Mouse (Mus musculus): ENCODE results near the gene Ift57. TPM values are rescaled to one million over a fixed set of nuclear protein-coding genes. Genes with fewer than 3 reads are reported as not detected.
A peak's percentile ranks its signal among the peaks of the same experiment; 100 is the strongest.

Gene Ift57
- 30.6 and 30.7 TPM in 2 replicates for polyA plus RNA-seq (2016; fragmentation: Nextera tagmentation; extraction: Ambion mirVana)

- peak within 1 kb of the TSS; percentile 73 for H3K4me2 ChIP-seq
- 3% methylated on average over 53 of the region's 53 CpGs for WGBS
- no peaks in the 10 kb centered on the region for H3K9me3 ChIP-seq
- H3K4me3 ChIP-seq (replicated peaks), result peak within 1 kb of the TSS; percentile 76
- no peaks in the 10 kb centered on the region for H3K36me3 ChIP-seq
- peak; percentile 100 for ATAC-seq (ENCODE audit: insufficient number of reproducible peaks, insufficient read depth, low FRiP score, low TSS enrichment, low read depth)
- H3K27me3 ChIP-seq, result no peaks in the 10 kb centered on the region
- peak within 1 kb of the TSS; percentile 66; the same call in 1 of the 2 replicates for H3K27ac ChIP-seq
- H3K9ac ChIP-seq (replicated peaks), result peak within 1 kb of the TSS; percentile 70
- H3K4me1 ChIP-seq (replicated peaks), result 0 out of 2 replicates have a peak, but pooled peaks cover 3% of the 10 kb centered on the region
Measured at GRCm38 (mm10) chr16:49698620-49699525, at the start of gene Ift57. Gene Ift57, plus strand, starts transcription at chr16:49699233.

- ATAC-seq (ENCODE audit: insufficient number of reproducible peaks, insufficient read depth, low FRiP score, low TSS enrichment, low read depth), result no peak
- H3K27me3 ChIP-seq, result no peaks in the 10 kb centered on the region
- no peaks in the 10 kb centered on the region for H3K4me1 ChIP-seq (replicated peaks)
- H3K27ac ChIP-seq, result no peak overlapping the region
- H3K4me3 ChIP-seq (replicated peaks), result no peak overlapping the region
- H3K4me2 ChIP-seq, result no peak overlapping the region
- H3K36me3 ChIP-seq, result no peaks in the 10 kb centered on the region
- H3K9ac ChIP-seq (replicated peaks), result no peak overlapping the region
- WGBS, result 86% methylated on average over 4 of the region's 4 CpGs
- H3K9me3 ChIP-seq, result no peaks in the 10 kb centered on the region
Measured at GRCm38 (mm10) chr16:49657182-49657581, 41.9 kb upstream of the Ift57 start.

- H3K27me3 ChIP-seq, result no peaks in the 10 kb centered on the region
- no peaks in the 10 kb centered on the region for H3K36me3 ChIP-seq
- H3K9ac ChIP-seq (replicated peaks), result no peak overlapping the region
- no peak overlapping the region for H3K4me2 ChIP-seq
- no peak overlapping the region for H3K4me3 ChIP-seq (replicated peaks)
- ATAC-seq (ENCODE audit: insufficient number of reproducible peaks, insufficient read depth, low FRiP score, low TSS enrichment, low read depth), result no peak
- H3K4me1 ChIP-seq (replicated peaks), result no peaks in the 10 kb centered on the region
- H3K27ac ChIP-seq, result no peak overlapping the region
- WGBS, result 85% methylated on average over 5 of the region's 5 CpGs
- H3K9me3 ChIP-seq, result no peaks in the 10 kb centered on the region
Measured at GRCm38 (mm10) chr16:49658029-49658428, 41.0 kb upstream of the Ift57 start.

GRCm38 (mm10) chr16:49659131-49659530, 39.9 kb upstream of the Ift57 start:
- Histone ChIP-seq H3K27me3 (no peaks in the 10 kb centered on the region), H3K36me3 (no peaks in the 10 kb centered on the region), H3K9me3 (no peaks in the 10 kb centered on the region), H3K9ac (replicated peaks) (no peak overlapping the region), H3K27ac (no peak overlapping the region), H3K4me2 (no peak overlapping the region), H3K4me1 (replicated peaks) (no peaks in the 10 kb centered on the region), H3K4me3 (replicated peaks) (no peak overlapping the region)
- ATAC-seq (ENCODE audit: insufficient number of reproducible peaks, insufficient read depth, low FRiP score, low TSS enrichment, low read depth), result no peak
- WGBS, result 75% methylated on average over 2 of the region's 2 CpGs

GRCm38 (mm10) chr16:49660111-49660510, 38.9 kb upstream of the Ift57 start:
- no peak overlapping the region for H3K9ac ChIP-seq (replicated peaks)
- H3K27me3 ChIP-seq, result no peaks in the 10 kb centered on the region
- no peaks in the 10 kb centered on the region for H3K4me1 ChIP-seq (replicated peaks)
- WGBS, result 86% methylated on average over 3 of the region's 3 CpGs
- no peak overlapping the region for H3K27ac ChIP-seq
- no peaks in the 10 kb centered on the region for H3K9me3 ChIP-seq
- no peak for ATAC-seq (ENCODE audit: insufficient number of reproducible peaks, insufficient read depth, low FRiP score, low TSS enrichment, low read depth)
- no peaks in the 10 kb centered on the region for H3K36me3 ChIP-seq
- no peak overlapping the region for H3K4me3 ChIP-seq (replicated peaks)
- no peak overlapping the region for H3K4me2 ChIP-seq

GRCm38 (mm10) chr16:49662201-49662600, 36.8 kb upstream of the Ift57 start:
- no peak overlapping the region for H3K9ac ChIP-seq (replicated peaks)
- no peak overlapping the region for H3K4me2 ChIP-seq
- no peak overlapping the region for H3K27ac ChIP-seq
- WGBS, result 80% methylated on average over 6 of the region's 6 CpGs
- H3K27me3 ChIP-seq, result no peaks in the 10 kb centered on the region
- no peak overlapping the region for H3K4me3 ChIP-seq (replicated peaks)
- H3K36me3 ChIP-seq, result no peaks in the 10 kb centered on the region
- no peaks in the 10 kb centered on the region for H3K9me3 ChIP-seq
- ATAC-seq (ENCODE audit: insufficient number of reproducible peaks, insufficient read depth, low FRiP score, low TSS enrichment, low read depth), result no peak
- no peaks in the 10 kb centered on the region for H3K4me1 ChIP-seq (replicated peaks)

- ATAC-seq (ENCODE audit: insufficient number of reproducible peaks, insufficient read depth, low FRiP score, low TSS enrichment, low read depth), result no peak
- Histone ChIP-seq H3K4me2 (no peak overlapping the region), H3K4me1 (replicated peaks) (no peaks in the 10 kb centered on the region), H3K9me3 (no peaks in the 10 kb centered on the region), H3K4me3 (replicated peaks) (no peak overlapping the region), H3K27ac (no peak overlapping the region), H3K36me3 (no peaks in the 10 kb centered on the region), H3K9ac (replicated peaks) (no peak overlapping the region), H3K27me3 (no peaks in the 10 kb centered on the region)
- 57% methylated on average over 7 of the region's 7 CpGs for WGBS
Measured at GRCm38 (mm10) chr16:49664677-49665076, 34.4 kb upstream of the Ift57 start.

- H3K4me3 ChIP-seq (replicated peaks), result no peak overlapping the region
- H3K27me3 ChIP-seq, result no peaks in the 10 kb centered on the region
- no peak overlapping the region for H3K9ac ChIP-seq (replicated peaks)
- no peak overlapping the region for H3K4me2 ChIP-seq
- ATAC-seq (ENCODE audit: insufficient number of reproducible peaks, insufficient read depth, low FRiP score, low TSS enrichment, low read depth), result no peak
- no peak overlapping the region for H3K27ac ChIP-seq
- no peaks in the 10 kb centered on the region for H3K9me3 ChIP-seq
- WGBS, result 80% methylated on average over 6 of the region's 6 CpGs
- no peaks in the 10 kb centered on the region for H3K36me3 ChIP-seq
- 0 out of 2 replicates have a peak, but pooled peaks cover 4% of the 10 kb centered on the region for H3K4me1 ChIP-seq (replicated peaks)
Measured at GRCm38 (mm10) chr16:49679666-49680065, 19.4 kb upstream of the Ift57 start.

- Histone ChIP-seq H3K27ac (no peak overlapping the region), H3K4me1 (replicated peaks) (no peaks in the 10 kb centered on the region), H3K4me2 (no peak overlapping the region), H3K9ac (replicated peaks) (no peak overlapping the region), H3K9me3 (no peaks in the 10 kb centered on the region), H3K4me3 (replicated peaks) (no peak overlapping the region), H3K36me3 (no peaks in the 10 kb centered on the region), H3K27me3 (no peaks in the 10 kb centered on the region)
- 75% methylated on average over 4 of the region's 4 CpGs for WGBS
- no peak for ATAC-seq (ENCODE audit: insufficient number of reproducible peaks, insufficient read depth, low FRiP score, low TSS enrichment, low read depth)
Measured at GRCm38 (mm10) chr16:49684961-49685360, 14.1 kb upstream of the Ift57 start.

- Histone ChIP-seq H3K36me3 (no peaks in the 10 kb centered on the region), H3K4me1 (replicated peaks) (0 out of 2 replicates have a peak, but pooled peaks cover 3% of the 10 kb centered on the region), H3K9ac (replicated peaks) (peak overlapping the region; percentile 70; the same call in 1 of the 2 replicates), H3K4me2 (peak overlapping the region; percentile 73), H3K27ac (no peak overlapping the region; the same call in 1 of the 2 replicates), H3K4me3 (replicated peaks) (peak overlapping the region; percentile 76), H3K27me3 (no peaks in the 10 kb centered on the region), H3K9me3 (no peaks in the 10 kb centered on the region)
- ATAC-seq (ENCODE audit: insufficient number of reproducible peaks, insufficient read depth, low FRiP score, low TSS enrichment, low read depth), result no peak
- 36% methylated on average over 5 of the region's 5 CpGs for WGBS
Measured at GRCm38 (mm10) chr16:49699821-49700220, 788 bp downstream of the Ift57 start.

- Histone ChIP-seq H3K36me3 (peaks cover 19% of the 10 kb centered on the region), H3K27ac (no peak overlapping the region), H3K9ac (replicated peaks) (no peak overlapping the region), H3K4me2 (no peak overlapping the region), H3K4me1 (replicated peaks) (no peaks in the 10 kb centered on the region), H3K9me3 (no peaks in the 10 kb centered on the region), H3K27me3 (no peaks in the 10 kb centered on the region), H3K4me3 (replicated peaks) (no peak overlapping the region)
- ATAC-seq (ENCODE audit: insufficient number of reproducible peaks, insufficient read depth, low FRiP score, low TSS enrichment, low read depth), result no peak
- WGBS, result 76% methylated on average over 1 of the region's 1 CpGs
Measured at GRCm38 (mm10) chr16:49708074-49708473, 9.0 kb downstream of the Ift57 start.
